Mouse (Mus musculus): Measurements from ENCODE around the gene Slfnl1.

Gene Slfnl1

DNA sequence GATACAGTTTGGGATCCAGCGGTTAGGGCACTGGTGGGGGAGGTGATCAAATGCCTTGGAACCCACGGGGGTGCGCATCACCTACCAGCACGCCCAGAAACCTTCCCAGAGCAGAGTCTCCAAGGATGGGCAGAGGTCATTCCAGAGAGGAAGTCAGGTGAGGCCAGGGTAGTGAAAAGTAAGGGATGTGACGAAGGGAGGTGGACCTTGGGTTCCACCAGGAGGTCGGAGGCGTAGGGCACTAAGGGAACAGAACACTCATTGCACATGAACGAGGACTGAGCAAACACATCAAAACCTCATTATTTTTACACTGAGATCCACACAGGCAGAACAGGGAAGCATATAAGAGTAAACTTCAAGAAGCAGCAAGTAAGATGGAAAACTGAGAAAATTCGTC lies 49.7 kb downstream of the Slfnl1 start:
- DNase-seq (ENCODE audit: low spot score): no peak
